Mouse (Mus musculus) megakaryocyte, embryonic 14.5 days (primary cell): ENCODE measurements around the gene Timm8a1. TPM values are rescaled to one million over a fixed set of nuclear protein-coding genes. Genes with fewer than 3 reads are reported as not detected.

Source experiments
- H3K27me3 ChIP-seq: replicated peaks from 2 replicates; pipeline ENCODE3; 2012; ENCODE audit warnings: inconsistent platforms
- H3K36me3 ChIP-seq: replicated peaks from 2 replicates; pipeline ENCODE3; 2012; ENCODE audit warnings: low read length, inconsistent platforms, mixed read lengths
- H3K4me1 ChIP-seq: 2 replicates; pipeline ENCODE4 v1.6.1; 2012; ENCODE audit warnings: inconsistent platforms
- H3K4me3 ChIP-seq: replicated peaks from 2 replicates; pipeline ENCODE3; 2012; ENCODE audit warnings: moderate library complexity, mild to moderate bottlenecking, inconsistent platforms
- H3K9me3 ChIP-seq: 2 replicates; pipeline ENCODE4 v1.6.1; 2012; ENCODE audit warnings: inconsistent platforms
- FLI1 ChIP-seq: IDR thresholded peaks from 2 replicates; pipeline ENCODE4 v1.6.1; 2012; ENCODE audit warnings: low read length, inconsistent platforms, mixed read lengths
- GATA1 ChIP-seq: IDR thresholded peaks from 3 replicates; pipeline ENCODE4 v1.6.1; 2012; ENCODE audit warnings: mixed read lengths, low read length, inconsistent platforms, borderline replicate concordance
- polyA plus RNA-seq: library from polyadenylated mRNA; stranded (reverse); fragments of >175 nt; gene quantifications from 2 replicates; pipeline ENCODE4 v1.2.3, GENCODE M21; 2012; ENCODE audit warnings: low replicate concordance; ENCODE audit not compliant: insufficient read depth

Gene Timm8a1
- polyA plus RNA-seq, 1 experiment: 4.0 TPM

DNA sequence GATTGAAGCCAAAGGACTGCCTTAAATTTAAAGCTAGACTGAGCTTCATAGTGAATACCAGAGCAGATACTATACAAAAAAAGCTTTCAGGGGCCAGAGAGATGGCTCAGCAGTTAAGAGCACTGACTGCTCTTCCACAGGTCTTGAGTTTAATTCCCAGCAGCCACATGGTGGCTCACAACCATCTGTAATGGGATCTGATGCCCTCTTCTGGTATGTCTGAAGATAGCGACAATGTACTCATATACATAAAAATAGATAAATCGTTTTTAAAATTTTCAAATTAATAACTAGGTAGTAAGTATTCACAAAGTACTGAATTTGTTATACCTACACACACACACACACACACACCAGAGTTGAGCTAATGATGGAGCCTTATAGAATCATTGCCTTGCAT, 8.3 kb downstream of the Timm8a1 start:
- Histone ChIP-seq H3K9me3 (no peaks in the 10 kb centered on the region), H3K4me3 (no peak overlapping the region), H3K4me1 (no peaks in the 10 kb centered on the region), H3K27me3 (no peaks in the 10 kb centered on the region), H3K36me3 (peaks cover 28% of the 10 kb centered on the region)
- TF ChIP-seq FLI1 (no peak), GATA1 (no peak)

DNA sequence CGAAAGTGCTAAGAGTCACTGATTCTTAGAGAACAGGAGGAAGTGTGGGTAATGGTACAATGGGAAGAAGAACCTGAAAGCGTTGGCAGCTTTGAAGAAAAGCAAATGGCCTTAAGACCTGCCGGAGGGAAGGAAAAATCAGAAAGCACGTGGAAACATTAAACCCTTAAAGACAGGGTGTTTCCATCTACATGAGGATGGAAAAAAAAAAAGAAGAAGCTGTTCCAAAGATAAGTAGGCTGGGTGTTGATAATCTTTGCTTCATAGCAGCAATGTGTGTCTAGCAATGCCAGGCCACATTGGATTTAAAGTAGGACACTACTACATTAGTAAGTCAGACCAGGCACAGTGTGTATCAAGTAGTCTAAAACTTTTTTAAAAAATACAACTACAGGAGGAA, 16.4 kb downstream of the Timm8a1 start:
- Histone ChIP-seq H3K9me3 (no peaks in the 10 kb centered on the region), H3K36me3 (no peaks in the 10 kb centered on the region), H3K27me3 (no peaks in the 10 kb centered on the region)

DNA sequence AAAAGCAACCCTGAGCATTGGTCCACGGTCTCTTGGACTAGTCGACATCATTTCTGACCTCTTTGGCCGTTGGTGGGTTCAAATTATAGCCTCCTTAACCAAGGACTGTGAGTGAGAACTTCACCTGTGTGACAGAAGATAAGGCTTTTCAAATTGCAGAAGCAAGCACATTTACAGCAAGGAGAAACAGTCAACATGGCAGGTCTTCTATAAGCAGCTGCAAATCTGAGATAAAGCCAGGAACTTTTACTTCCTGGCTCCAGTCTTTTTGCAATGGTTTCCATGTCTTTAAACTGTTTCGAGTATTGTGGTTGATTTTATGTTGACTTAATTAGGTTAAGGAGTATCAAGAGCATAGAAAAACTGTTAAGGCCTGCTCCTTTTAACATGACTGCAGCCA, 17.9 kb downstream of the Timm8a1 start:
- Histone ChIP-seq H3K9me3 (no peaks in the 10 kb centered on the region), H3K27me3 (no peaks in the 10 kb centered on the region), H3K36me3 (no peaks in the 10 kb centered on the region), H3K4me1 (no peaks in the 10 kb centered on the region), H3K4me3 (no peak overlapping the region)
- TF ChIP-seq GATA1: no peak
- no peak for TF ChIP-seq FLI1

More for the DNA sequence above, 16.4 kb downstream of the Timm8a1 start:
- Histone ChIP-seq H3K4me1 (no peaks in the 10 kb centered on the region), H3K4me3 (no peak overlapping the region)
- no peak for TF ChIP-seq GATA1

DNA sequence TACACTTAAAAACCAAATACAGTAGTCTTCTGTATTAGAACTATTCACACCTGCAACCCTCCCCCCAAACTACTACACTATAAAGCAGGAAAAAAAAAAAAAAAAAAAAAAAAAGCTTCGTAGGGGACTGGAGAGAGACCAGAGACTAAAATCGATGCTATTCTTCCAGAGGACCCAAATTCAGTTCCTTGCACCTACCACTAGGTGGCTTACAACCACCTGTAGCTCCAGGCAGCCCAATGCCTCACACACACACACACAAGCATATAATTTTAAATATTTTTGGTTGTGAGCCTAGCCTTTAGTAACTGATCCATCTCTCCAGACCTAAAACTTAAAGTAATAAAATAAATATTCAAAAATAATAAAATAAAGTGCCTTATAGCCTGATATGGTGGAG, 32.2 kb downstream of the Timm8a1 start:
- no peaks in the 10 kb centered on the region for H3K36me3 ChIP-seq
- peaks cover 6% of the 10 kb centered on the region for H3K27me3 ChIP-seq
- H3K4me3 ChIP-seq: no peak overlapping the region
- no peaks in the 10 kb centered on the region for H3K4me1 ChIP-seq
- TF ChIP-seq GATA1 (no peak), FLI1 (no peak)
- H3K9me3 ChIP-seq: no peaks in the 10 kb centered on the region

DNA sequence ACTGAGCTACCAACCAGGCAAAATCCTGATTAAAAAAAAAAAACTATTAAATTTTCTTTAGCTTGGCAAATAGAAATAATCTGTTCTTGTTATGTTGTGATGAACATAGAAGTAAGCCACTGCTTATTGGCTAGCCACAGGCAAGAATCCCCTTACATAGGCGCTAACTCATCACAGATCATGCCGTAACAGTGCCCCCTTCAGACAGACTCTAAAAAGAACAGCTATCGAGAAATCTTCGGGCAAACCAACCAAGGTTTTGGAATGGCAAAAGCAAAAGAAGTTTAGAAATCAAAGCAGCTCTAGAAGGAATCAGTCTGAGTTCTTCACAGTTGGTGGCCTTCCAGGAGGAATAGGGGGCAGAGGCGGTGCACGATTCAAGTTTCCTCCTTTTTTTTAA, 33.7 kb downstream of the Timm8a1 start:
- Histone ChIP-seq H3K4me1 (no peaks in the 10 kb centered on the region), H3K9me3 (no peaks in the 10 kb centered on the region), H3K27me3 (peaks cover 5% of the 10 kb centered on the region), H3K4me3 (no peak overlapping the region), H3K36me3 (no peaks in the 10 kb centered on the region)
- TF ChIP-seq FLI1: no peak
- TF ChIP-seq GATA1: no peak

DNA sequence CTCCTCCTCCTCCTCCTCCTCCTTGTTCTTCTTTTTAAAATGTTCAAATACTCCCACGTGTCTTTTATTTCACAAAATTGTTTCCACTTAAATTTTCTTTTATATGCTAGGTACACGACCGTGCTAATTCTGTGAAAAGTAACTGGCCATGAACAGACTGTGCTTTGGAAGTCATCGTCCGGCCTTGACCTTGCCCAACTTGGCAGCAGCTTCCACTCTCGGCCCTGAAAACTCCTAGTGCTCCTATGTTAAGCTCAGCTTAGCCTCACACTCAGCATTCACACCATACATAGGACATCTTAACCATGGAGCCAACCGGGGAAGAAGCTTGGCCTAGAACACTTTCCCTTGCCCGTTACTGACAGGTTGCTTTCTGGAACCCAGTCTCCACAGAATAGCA, 41.0 kb downstream of the Timm8a1 start:
- H3K4me3 ChIP-seq: no peak overlapping the region
- TF ChIP-seq GATA1 (no peak), FLI1 (no peak)
- H3K27me3 ChIP-seq: peaks cover 5% of the 10 kb centered on the region

More for the DNA sequence above, 41.0 kb downstream of the Timm8a1 start:
- Histone ChIP-seq H3K9me3 (no peaks in the 10 kb centered on the region), H3K4me1 (no peaks in the 10 kb centered on the region), H3K36me3 (no peaks in the 10 kb centered on the region)

Other genes starting within 250 kb of the Timm8a1 start
- gene Tmem35a, start 246.6 kb downstream of the Timm8a1 start, polyA plus RNA-seq: not detected in 2 replicates
- 0.15 TPM in 1 of 2 replicates, not detected in the other for gene Cenpi, start 233.8 kb downstream of the Timm8a1 start, polyA plus RNA-seq
- not detected in 2 replicates for gene Drp2, start 137.3 kb downstream of the Timm8a1 start, polyA plus RNA-seq
- not detected in 2 replicates for gene Taf7l, start 65.4 kb downstream of the Timm8a1 start, polyA plus RNA-seq
- 24.4 TPM in 1 of 2 replicates, not detected in the other for gene Btk, start 41.7 kb upstream of the Timm8a1 start, polyA plus RNA-seq
- 18.7 and 134 TPM in 2 replicates for gene Rpl36a, start 43.8 kb upstream of the Timm8a1 start, polyA plus RNA-seq
- 1.5 TPM in 1 of 2 replicates, not detected in the other for gene Gla, start 59.3 kb upstream of the Timm8a1 start, polyA plus RNA-seq
- 1.9 and 11.7 TPM in 2 replicates for gene Hnrnph2, start 59.3 kb upstream of the Timm8a1 start, polyA plus RNA-seq
- gene Armcx4, start 144.7 kb upstream of the Timm8a1 start, polyA plus RNA-seq: 0.16 and 0.19 TPM in 2 replicates
- 3.0 and 6.6 TPM in 2 replicates for gene Armcx1, start 176.1 kb upstream of the Timm8a1 start, polyA plus RNA-seq
- 4.5 and 6.4 TPM in 2 replicates for gene Armcx6, start 209.6 kb upstream of the Timm8a1 start, polyA plus RNA-seq
- gene Armcx3, start 214.7 kb upstream of the Timm8a1 start, polyA plus RNA-seq: 3.3 TPM in 1 of 2 replicates, not detected in the other